In genomic region chr7:6659605-6660004, GRCm38 (mm10) we compare ENCODE assay signal across 9 mouse cellular contexts. TPM values are rescaled to one million over a fixed set of nuclear protein-coding genes. Genes with fewer than 3 reads are reported as not detected.
DNase-seq lines count a peak whose midpoint lies in the region; ATAC-seq lines count a peak whose summit lies in the region.
"Had no signal": no experiment of that assay in that cellular context is flagged by ENCODE, and none has a peak within 500 bp of the region (broad histone marks: within the 10 kb centered on the region; RNA-seq: fewer than 3 reads in every experiment).

No protein-coding gene starts in this region.

- H3K4me2 ChIP-seq in heart, embryonic 11.5 days: no peak overlapping the region
- no peak overlapping the region for H3K4me2 ChIP-seq in forebrain, embryonic 15.5 days (replicated peaks)

- no peaks in the 10 kb centered on the region for H3K4me1 ChIP-seq in heart, embryonic 11.5 days (ENCODE audit: control insufficient read depth, insufficient read depth, low read length)
- no peaks in the 10 kb centered on the region for H3K4me1 ChIP-seq in forebrain, embryonic 15.5 days

- ATAC-seq in heart, embryonic 11.5 days (replicated peaks; ENCODE audit: insufficient number of reproducible peaks, low FRiP score, low TSS enrichment): no peak
- ATAC-seq in forebrain, embryonic 15.5 days (replicated peaks): peak; percentile 63
- no peak for ATAC-seq in megakaryocyte-erythroid progenitor cell, adult 5-6 weeks (replicated peaks; ENCODE audit: low FRiP score, low TSS enrichment, poor library complexity, severe bottlenecking)
- ATAC-seq in megakaryocyte progenitor cell, adult 5-6 weeks (replicated peaks; ENCODE audit: poor library complexity): no peak

- H3K27ac ChIP-seq in heart, embryonic 11.5 days (ENCODE audit: low read depth, low read length): no peak overlapping the region
- H3K27ac ChIP-seq in forebrain, embryonic 15.5 days (replicated peaks): no peak overlapping the region
- H3K27ac ChIP-seq: macrophage had no signal

- no peaks in the 10 kb centered on the region for H3K9me3 ChIP-seq in heart, embryonic 11.5 days (replicated peaks; ENCODE audit: control insufficient read depth, low read length)
- H3K9me3 ChIP-seq in forebrain, embryonic 15.5 days: no peaks in the 10 kb centered on the region

- no peak overlapping the region for H3K4me3 ChIP-seq in heart, embryonic 11.5 days (ENCODE audit: low read depth, low read length)
- H3K4me3 ChIP-seq in forebrain, embryonic 15.5 days: no peak overlapping the region

- H3K36me3 ChIP-seq in heart, embryonic 11.5 days (ENCODE audit: control insufficient read depth, insufficient read depth, low read length): no peaks in the 10 kb centered on the region
- no peaks in the 10 kb centered on the region for H3K36me3 ChIP-seq in forebrain, embryonic 15.5 days

- peak; percentile 42 to 64 for DNase-seq in heart, postnatal 10 days
- peak; percentile 21 for DNase-seq in urinary bladder, postnatal 25 days (ENCODE audit: low spot score)
- DNase-seq in urinary bladder, postnatal 10 days (ENCODE audit: low spot score): no peak
- peak; percentile 53 for DNase-seq in lung, postnatal 14 days

- 29% methylated on average over 2 of the region's 2 CpGs for WGBS in heart, embryonic 11.5 days (ENCODE audit: insufficient replicate concordance)
- 8% methylated on average over 2 of the region's 2 CpGs for WGBS in forebrain, embryonic 15.5 days

- H3K9ac ChIP-seq in heart, embryonic 11.5 days (ENCODE audit: low read depth, low read length): no peak overlapping the region
- no peak overlapping the region for H3K9ac ChIP-seq in forebrain, embryonic 15.5 days (replicated peaks)

- intact Hi-C loops in heart, postnatal 10 days (cut with DNase I): loop anchor here (1.0 to 10.0 kb wide), 4 partner anchors 67 to 305 kb away; no protein-coding TSS in a partner anchor

- no peaks in the 10 kb centered on the region for H3K27me3 ChIP-seq in heart, embryonic 11.5 days (ENCODE audit: control insufficient read depth, insufficient read depth, low read length)
- H3K27me3 ChIP-seq in forebrain, embryonic 15.5 days: no peaks in the 10 kb centered on the region

RNA-seq across cellular contexts. Expression of gene Zim1, which starts 36.6 kb away (rescaled TPM):
- 1 to 10 TPM; 7.8 to 9.6 TPM for total RNA-seq in heart, postnatal 10 days (2021)
- polyA plus RNA-seq in heart, embryonic 11.5 days (2014; fragmentation: Nextera tagmentation; extraction: Ambion mirVana): 20.3 and 21.5 TPM in 2 replicates
- 3.2 and 3.7 TPM in 2 replicates for polyA plus RNA-seq in forebrain, embryonic 15.5 days (2015; fragmentation: Nextera tagmentation; extraction: Ambion mirVana)
- total RNA-seq in megakaryocyte-erythroid progenitor cell, adult 5-6 weeks (2014; fragmentation: Nextera tagmentation): not detected in 2 replicates
- not detected in 2 replicates for total RNA-seq in megakaryocyte-erythroid progenitor cell, adult 5-6 weeks (2017)
- not detected in 2 replicates for total RNA-seq in megakaryocyte progenitor cell, adult 5-6 weeks (2015)
- total RNA-seq in megakaryocyte progenitor cell, adult 5-6 weeks (2017): not detected in 2 replicates
- polyA plus RNA-seq: macrophage had no signal

Comparison
In these comparisons a context has a peak if more than half of its experiments do, and no peak if none do; other contexts are left out.
1. RNA of gene Zim1, which starts 36.6 kb away (total RNA-seq): 7.8 to 9.6 TPM in heart, postnatal 10 days; not detected in megakaryocyte-erythroid progenitor cell, adult 5-6 weeks and not detected in megakaryocyte progenitor cell, adult 5-6 weeks; every median in the first group is over 4 times any median in the second.